Mouse (Mus musculus) heart, postnatal 36 days (tissue): ENCODE measurements around the gene Gm5105. TPM values are rescaled to one million over a fixed set of nuclear protein-coding genes. Genes with fewer than 3 reads are reported as not detected.

Experiments used
- DNase-seq, 2 experiments: peaks; one replicate each; pipeline ENCODE4 v3.0.0; 2021 to 2022
- intact Hi-C: fragments of 180-260 bp; cut with DNase I; formaldehyde crosslinking; loops from one replicate; pipeline ENCODE4 v1.15.1; 2025
- total RNA-seq, 2 experiments: library from RNA; stranded (reverse); gene quantifications; 2 replicates each; pipeline ENCODE4 v1.2.3; 2021

The Gm5105 gene
- total RNA-seq, 2 experiments from 2014 or later, result 0.64 to 0.81 TPM

GRCm38 (mm10) chr3:138030563-138030962 is 36.6 kb downstream of the Gm5105 start:
- intact Hi-C loops, result no loop called here
- no peak for DNase-seq

GRCm38 (mm10) chr3:138029351-138029750 is 37.8 kb downstream of the Gm5105 start:
- DNase-seq, result peak; percentile 55 to 72
- intact Hi-C loops, result loop anchor here (2.0 kb wide), 1 partner anchor 39 kb away; no protein-coding TSS in a partner anchor

- no peak for DNase-seq
- intact Hi-C loops, result loop anchor here (2.0 kb wide), 1 partner anchor 41 kb away; no protein-coding TSS in a partner anchor
Observed at GRCm38 (mm10) chr3:138027575-138028362, 39.4 kb downstream of the Gm5105 start.

- peak; percentile 48 to 55 for DNase-seq
- intact Hi-C loops, result no loop called here
Observed at GRCm38 (mm10) chr3:138026286-138026685, 40.9 kb downstream of the Gm5105 start.

- intact Hi-C loops, result no loop called here
Observed at GRCm38 (mm10) chr3:138022651-138023050, 44.5 kb downstream of the Gm5105 start.

GRCm38 (mm10) chr3:138022003-138022402 is 45.2 kb downstream of the Gm5105 start:
- intact Hi-C loops, result no loop called here
- DNase-seq, result no peak

More at GRCm38 (mm10) chr3:138022651-138023050, 44.5 kb downstream of the Gm5105 start:
- DNase-seq, result no peak

GRCm38 (mm10) chr3:138016810-138017209 is 50.4 kb downstream of the Gm5105 start:
- intact Hi-C loops, result no loop called here
- DNase-seq, result no peak

- no peak for DNase-seq
- intact Hi-C loops, result no loop called here
Observed at GRCm38 (mm10) chr3:138014725-138015124, 52.5 kb downstream of the Gm5105 start.

GRCm38 (mm10) chr3:138012351-138012750 is 54.8 kb downstream of the Gm5105 start:
- intact Hi-C loops, result no loop called here

GRCm38 (mm10) chr3:138008152-138008551 is 59.0 kb downstream of the Gm5105 start:
- intact Hi-C loops, result no loop called here

More at GRCm38 (mm10) chr3:138012351-138012750, 54.8 kb downstream of the Gm5105 start:
- DNase-seq, result no peak

GRCm38 (mm10) chr3:138006896-138007295 is 60.3 kb downstream of the Gm5105 start:
- DNase-seq, result no peak
- intact Hi-C loops, result no loop called here

More at GRCm38 (mm10) chr3:138008152-138008551, 59.0 kb downstream of the Gm5105 start:
- no peak for DNase-seq

GRCm38 (mm10) chr3:138003264-138003663 is 63.9 kb downstream of the Gm5105 start:
- DNase-seq, result no peak
- intact Hi-C loops, result no loop called here

- intact Hi-C loops, result no loop called here
- no peak for DNase-seq
Observed at GRCm38 (mm10) chr3:138002545-138002944, 64.6 kb downstream of the Gm5105 start.

GRCm38 (mm10) chr3:138001865-138002264 is 65.3 kb downstream of the Gm5105 start:
- intact Hi-C loops, result no loop called here
- DNase-seq, result no peak

- DNase-seq, result peak; percentile 39 to 47
- intact Hi-C loops, result no loop called here
Observed at GRCm38 (mm10) chr3:138000724-138001069, 66.5 kb downstream of the Gm5105 start.

GRCm38 (mm10) chr3:138000062-138000723 is 67.0 kb downstream of the Gm5105 start:
- no peak for DNase-seq
- intact Hi-C loops, result no loop called here

- no peak for DNase-seq
- intact Hi-C loops, result no loop called here
Observed at GRCm38 (mm10) chr3:137999224-137999790, 67.9 kb downstream of the Gm5105 start.
